Mouse (Mus musculus) testis, postnatal 14 days (tissue): Measurements from ENCODE around the gene Fam149a.
"Not testable (repeated sequence)": the region's sequence is repeated elsewhere in the genome, so short reads cannot be mapped to it uniquely, and the experiment has no call there.

Experiments
- DNase-seq: peaks from one replicate; pipeline ENCODE4 v3.0.0; 2021; ENCODE audit warnings: low spot score

The Fam149a gene

DNA sequence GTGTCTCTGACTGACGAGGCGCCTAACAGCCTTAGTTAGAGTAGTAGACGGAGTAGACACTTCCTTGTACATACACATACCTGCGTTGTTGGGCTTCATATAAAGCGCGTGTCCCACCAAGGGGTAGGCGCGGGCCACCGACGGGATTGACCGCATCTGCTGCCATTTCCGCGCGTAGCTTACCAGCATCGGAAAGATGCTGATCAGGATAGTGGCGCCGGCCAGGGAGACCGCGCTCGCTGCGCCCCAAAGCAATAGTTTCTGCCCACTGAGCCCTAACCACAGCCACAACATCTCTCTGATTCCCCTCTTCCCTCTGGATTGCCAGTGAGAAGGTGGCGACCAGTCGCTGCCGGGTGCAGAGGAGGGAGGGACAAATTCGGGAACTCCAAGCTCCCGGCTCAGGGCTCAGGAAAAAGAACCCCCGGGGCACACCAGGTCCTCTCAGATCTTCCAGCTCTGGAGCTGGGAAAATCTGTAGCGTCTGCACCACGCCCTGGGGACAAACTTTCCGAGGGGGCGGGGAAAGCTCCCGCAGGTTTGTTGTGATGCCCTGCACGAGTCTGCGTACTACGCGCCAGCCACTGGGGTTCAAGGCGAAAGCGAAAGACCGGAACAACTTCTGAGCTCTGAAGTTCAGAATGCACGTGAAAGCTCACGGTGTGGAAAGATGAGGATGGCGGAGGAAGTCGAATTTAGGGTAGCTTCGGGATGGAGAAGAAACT, 49.2 kb downstream of the Fam149a start, which contains the start of gene Cyp4v3:
Cyp4v3 (minus strand) TSS at position 532 of the 725 bp plus-strand sequence.
- peak; percentile 55 for DNase-seq

DNA sequence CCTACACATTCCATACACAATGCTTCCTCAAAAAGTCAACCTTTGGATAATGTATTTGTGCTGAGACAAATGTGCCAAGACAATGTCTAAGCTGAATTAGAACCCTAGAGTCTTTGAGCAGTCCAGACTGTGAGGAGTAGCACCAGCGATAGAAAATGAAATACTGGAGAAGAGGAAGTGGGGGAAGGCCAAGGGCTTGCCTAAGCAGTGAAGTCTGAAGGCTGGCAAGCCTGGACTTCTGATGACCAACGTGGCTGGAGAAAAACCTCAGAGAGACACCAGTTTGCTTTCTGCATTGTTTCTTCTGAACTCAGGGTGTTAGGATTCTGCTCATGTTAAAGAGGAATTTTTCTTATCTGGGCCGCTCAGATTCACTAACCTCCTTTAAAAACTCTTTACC, 51.2 kb downstream of the Fam149a start:
- no peak for DNase-seq

- DNase-seq, result no peak
Observed at GRCm38 (mm10) chr8:45329206-45329980, 52.7 kb downstream of the Fam149a start.

GRCm38 (mm10) chr8:45327076-45327475, 55.0 kb downstream of the Fam149a start:
- not testable (repeated sequence) for DNase-seq

GRCm38 (mm10) chr8:45324151-45324550, 57.9 kb downstream of the Fam149a start:
- DNase-seq, result no peak

DNA sequence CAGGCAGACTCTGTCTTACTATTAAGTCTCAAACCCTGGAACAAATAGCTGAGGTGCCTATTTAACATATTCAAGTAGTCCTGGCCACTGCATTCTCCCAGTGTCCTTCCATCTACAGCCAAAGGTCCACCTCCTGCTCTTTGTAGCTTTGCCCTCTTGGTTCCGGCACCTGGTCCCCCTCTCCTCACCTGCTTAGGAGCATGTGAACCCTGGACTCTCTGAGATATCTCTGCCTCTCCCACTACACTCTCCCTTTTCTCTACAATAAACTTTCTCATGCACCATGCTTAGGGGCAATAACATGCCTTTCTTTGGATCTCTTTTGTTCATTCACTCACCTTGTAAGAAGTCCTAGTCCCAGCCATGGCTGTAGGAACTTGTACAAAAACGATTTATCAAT, 60.7 kb downstream of the Fam149a start:
- DNase-seq, result no peak

GRCm38 (mm10) chr8:45320930-45321329, 61.2 kb downstream of the Fam149a start:
- DNase-seq, result no peak

DNA sequence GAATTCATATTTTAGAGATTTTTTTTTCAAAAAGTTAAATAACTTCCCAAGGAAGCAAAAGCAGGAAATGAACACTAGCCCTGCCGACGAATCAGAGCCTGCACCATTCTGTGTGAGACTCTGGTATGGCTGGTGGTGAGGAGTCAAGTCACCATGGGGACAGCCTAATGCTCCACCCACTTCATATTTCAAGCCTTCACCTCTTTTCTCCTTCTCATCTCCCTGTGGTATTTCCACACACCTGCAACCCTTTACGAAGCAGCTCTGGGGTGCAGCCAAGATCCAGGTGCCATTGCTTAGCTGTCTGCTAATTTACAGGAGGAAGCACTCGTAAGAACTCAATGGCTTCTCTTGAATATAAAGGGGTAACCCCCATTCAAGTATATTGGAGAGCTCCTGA, 71.1 kb downstream of the Fam149a start:
- DNase-seq, result no peak

DNA sequence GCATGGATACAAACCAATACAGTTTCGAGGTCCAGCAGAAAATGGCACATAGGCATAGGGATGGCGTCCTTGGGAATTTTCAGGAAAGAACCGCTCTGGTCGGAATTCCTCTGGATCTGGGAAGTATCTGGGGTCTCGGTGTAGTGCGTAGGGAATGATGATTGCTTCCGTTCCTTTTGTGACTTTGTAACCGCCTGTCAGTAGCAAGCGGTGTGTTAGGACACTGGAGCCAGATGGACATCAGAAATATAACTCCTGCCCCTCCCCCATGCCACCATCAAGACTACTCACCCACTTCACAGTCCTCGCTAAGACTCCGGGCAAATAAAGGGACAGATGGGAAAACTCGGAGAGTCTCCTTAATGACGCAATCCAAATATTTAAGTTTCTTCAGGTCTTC, 73.7 kb downstream of the Fam149a start, which contains the start of gene Gm45753:
Gm45753 (minus strand) TSS at position 101 of the 400 bp plus-strand sequence.
- no peak for DNase-seq

DNA sequence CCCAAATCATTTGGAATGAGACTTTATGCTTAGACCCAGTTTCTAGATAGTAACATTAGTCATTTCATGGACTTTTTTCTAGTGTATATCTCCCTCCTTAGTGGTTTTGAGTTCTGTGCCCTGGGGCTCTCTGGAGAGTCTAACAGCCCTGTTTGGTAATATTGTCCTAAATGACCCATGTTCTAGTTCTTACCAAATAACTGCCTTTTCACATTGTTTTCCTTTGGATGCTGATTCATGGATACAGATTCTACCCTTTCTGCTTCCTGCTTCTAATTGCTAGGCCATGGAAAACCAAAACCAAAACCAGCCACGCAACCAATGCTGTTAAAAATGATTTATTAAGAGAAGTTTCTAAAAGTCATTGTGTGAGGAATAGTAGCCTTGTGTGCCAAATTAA, 76.6 kb downstream of the Fam149a start:
- no peak for DNase-seq

DNA sequence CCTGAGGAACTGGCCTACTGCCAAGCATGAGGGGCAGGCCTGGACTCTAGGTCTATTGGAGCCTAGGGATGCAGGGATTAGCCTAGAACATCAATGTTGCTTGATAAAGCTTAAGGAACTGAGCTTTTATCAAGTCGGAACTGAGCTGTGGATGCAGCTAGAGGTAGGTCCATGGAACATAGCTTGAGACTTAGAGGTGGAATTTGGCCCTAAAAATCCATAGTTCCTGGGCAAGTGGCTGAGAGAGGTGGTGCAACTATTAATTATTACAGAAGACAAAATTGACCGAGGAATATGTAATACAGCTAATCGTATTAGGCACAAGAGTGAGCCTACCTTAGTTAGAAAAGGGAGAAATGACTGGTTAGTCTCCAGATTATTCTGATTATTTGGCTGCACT, 77.7 kb downstream of the Fam149a start:
- no peak for DNase-seq

DNA sequence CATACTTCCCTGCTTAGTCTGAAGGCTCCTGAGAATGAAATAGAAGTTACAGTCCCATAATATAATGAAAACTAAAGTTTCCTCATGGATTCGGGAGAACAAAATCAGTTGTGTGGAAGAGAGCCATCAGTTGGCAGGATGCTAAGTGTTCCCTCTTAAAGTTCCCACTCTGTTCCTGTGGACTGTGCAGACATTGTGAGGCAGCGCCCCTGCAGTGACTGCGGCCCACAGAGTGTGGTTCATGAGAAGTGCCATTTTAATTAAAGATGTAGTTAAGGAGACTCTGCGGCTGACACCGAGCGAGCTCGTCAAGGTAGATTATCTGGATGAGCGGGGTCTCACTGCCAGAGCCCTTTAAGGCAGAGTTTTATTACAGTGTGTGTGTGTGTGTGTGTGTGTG, 79.7 kb downstream of the Fam149a start:
- no peak for DNase-seq

- no peak for DNase-seq
Observed at GRCm38 (mm10) chr8:45295276-45295675, 86.8 kb downstream of the Fam149a start.

DNA sequence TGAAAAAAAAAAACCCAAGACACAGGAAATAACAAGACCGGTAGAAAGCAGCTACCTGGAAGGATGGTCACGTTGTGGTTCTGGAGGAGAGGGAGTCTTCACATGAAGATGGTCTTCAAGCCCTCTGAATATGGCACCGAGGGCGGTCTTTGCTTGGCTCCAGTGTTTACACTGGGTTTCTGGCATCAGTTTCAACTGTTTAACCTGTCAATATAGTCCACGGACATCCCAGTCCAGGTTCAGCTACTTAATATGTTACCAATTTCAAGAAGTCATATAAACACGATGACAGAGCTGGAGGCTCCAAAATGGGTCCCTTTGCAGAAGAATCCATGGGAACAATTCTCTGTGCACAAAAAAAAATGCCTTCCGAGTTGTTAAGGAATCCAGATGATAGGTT, 87.4 kb downstream of the Fam149a start, which contains the start of gene Klkb1:
Klkb1 (minus strand) TSS at position 173 of the 400 bp plus-strand sequence.
- no peak for DNase-seq

DNA sequence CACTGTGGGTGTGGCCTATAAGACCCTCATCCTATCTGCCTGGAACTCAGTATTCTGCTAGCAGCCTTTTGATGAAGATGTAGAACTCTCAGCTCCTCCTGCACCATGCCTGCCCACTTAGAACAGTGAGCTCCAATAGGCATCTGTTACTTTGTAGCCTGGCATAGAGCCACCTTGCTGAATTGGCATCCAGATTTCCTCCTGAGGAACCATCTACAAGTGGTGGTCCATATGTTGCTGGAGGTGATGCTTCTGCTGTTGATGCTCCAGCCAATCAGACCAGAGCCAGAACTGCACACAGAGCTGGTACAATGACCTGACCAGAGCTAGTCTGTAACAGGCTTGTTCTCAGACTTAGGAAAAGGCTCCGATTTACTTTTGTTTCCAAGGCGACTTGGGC, 90.3 kb downstream of the Fam149a start:
- no peak for DNase-seq
